Mouse (Mus musculus) stomach, postnatal 0 days (tissue): ENCODE data around the gene Ric8a. TPM values are rescaled to one million over a fixed set of nuclear protein-coding genes. Genes with fewer than 3 reads are reported as not detected.
A peak's percentile ranks its signal among the peaks of the same experiment; 100 is the strongest.

Experiments
- ATAC-seq: fragments of 200-750 bp; cut with Nextera tagmentation; 2 replicates; pipeline ENCODE4 v1.8.0; 2017; ENCODE audit not compliant: low FRiP score, low TSS enrichment
- DNase-seq: peaks from one replicate; pipeline ENCODE4 v3.0.0-alpha.2; 2016; ENCODE audit warnings: low spot score
- H3K27ac ChIP-seq: fragments of 300-500 bp; sonication (generic); replicated peaks from 2 replicates; pipeline ENCODE4 v1.5.1; 2014; ENCODE audit warnings: mild to moderate bottlenecking, control low read depth
- H3K27me3 ChIP-seq: fragments of 300-500 bp; sonication (generic); 2 replicates; pipeline ENCODE4 v1.6.1; 2014; ENCODE audit warnings: low read length; ENCODE audit not compliant: control insufficient read depth, insufficient read depth
- H3K36me3 ChIP-seq: fragments of 300-500 bp; sonication (generic); 2 replicates; pipeline ENCODE4 v1.6.1; 2014; ENCODE audit warnings: low read length, mixed read lengths; ENCODE audit not compliant: control insufficient read depth, insufficient read depth
- H3K4me1 ChIP-seq: fragments of 300-500 bp; sonication (generic); replicated peaks from 2 replicates; pipeline ENCODE4 v1.6.1; 2014; ENCODE audit warnings: antibody characterized with exemption; ENCODE audit not compliant: control insufficient read depth, insufficient read depth
- H3K4me2 ChIP-seq: fragments of 300-500 bp; sonication (generic); replicated peaks from 2 replicates; pipeline ENCODE4 v1.6.1; 2014; ENCODE audit warnings: low read depth, mild to moderate bottlenecking, control low read depth, moderate library complexity
- H3K4me3 ChIP-seq: fragments of 300-500 bp; sonication (generic); 2 replicates; pipeline ENCODE4 v1.5.1; 2014; ENCODE audit warnings: low read depth, low read length, control low read depth
- H3K9ac ChIP-seq: fragments of 300-500 bp; sonication (generic); 2 replicates; pipeline ENCODE4 v1.6.1; 2014; ENCODE audit warnings: mild to moderate bottlenecking, low read length, control low read depth, mixed read lengths
- H3K9me3 ChIP-seq: fragments of 300-500 bp; sonication (generic); 2 replicates; pipeline ENCODE4 v1.6.1; 2016; ENCODE audit warnings: low read length; ENCODE audit not compliant: control insufficient read depth
- CTCF ChIP-seq: IDR thresholded peaks from 2 replicates; pipeline ENCODE4 v1.5.1; 2016; ENCODE audit warnings: antibody characterized with exemption, low read depth, mild to moderate bottlenecking, moderate library complexity
- EP300 ChIP-seq: optimal IDR thresholded peaks from 2 replicates; pipeline ENCODE3; 2016; ENCODE audit warnings: antibody characterized with exemption
- WGBS: fragments of 180-500 bp; shearing (Covaris S2); extraction: QIAGEN DNeasy Blood & Tissue Kit; methylation state at CpG from one replicate; pipeline ENCODE4 v1.1.7; 2014; 5-methylcytosine and 5-hydroxymethylcytosine counted together
- polyA plus RNA-seq: library from polyadenylated mRNA; unstranded; fragments of >200 nt; fragmentation: Nextera tagmentation; extraction: Ambion mirVana; gene quantifications from 2 replicates; pipeline ENCODE4 v1.2.1, GENCODE M21; 2015

The Ric8a gene
- polyA plus RNA-seq, 1 experiment from 2014 or later: 49.1 TPM

DNA sequence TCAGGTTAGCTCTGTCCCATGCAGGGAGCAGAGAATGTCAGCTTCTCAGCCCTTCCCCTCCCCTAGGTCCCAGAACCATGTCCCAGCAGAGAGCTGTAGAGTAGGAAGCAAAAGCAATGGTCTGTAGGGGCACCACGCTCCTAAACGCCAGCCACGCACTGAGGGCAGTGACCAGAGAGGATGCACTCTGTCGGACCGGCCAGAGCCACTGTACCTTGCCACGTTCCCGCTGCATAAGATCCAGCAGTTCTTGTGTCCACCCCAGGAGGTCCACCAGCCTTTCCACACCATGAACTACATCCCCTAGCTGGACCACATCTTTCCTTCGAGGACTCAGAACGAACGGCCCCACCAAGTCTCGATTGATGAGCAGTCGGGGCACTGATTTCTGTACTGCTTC lies 8.0 kb downstream of the Ric8a start:
- Histone ChIP-seq H3K4me2 (no peak overlapping the region), H3K9ac (no peak overlapping the region), H3K27ac (no peak overlapping the region), H3K36me3 (peaks cover 21% of the 10 kb centered on the region), H3K9me3 (no peaks in the 10 kb centered on the region), H3K27me3 (no peaks in the 10 kb centered on the region), H3K4me3 (no peak overlapping the region), H3K4me1 (no peaks in the 10 kb centered on the region)
- TF ChIP-seq EP300: no peak
- no peak for TF ChIP-seq CTCF
- DNase-seq: no peak
- no peak for ATAC-seq
- 84% methylated on average over 12 of the region's 12 CpGs for WGBS

DNA sequence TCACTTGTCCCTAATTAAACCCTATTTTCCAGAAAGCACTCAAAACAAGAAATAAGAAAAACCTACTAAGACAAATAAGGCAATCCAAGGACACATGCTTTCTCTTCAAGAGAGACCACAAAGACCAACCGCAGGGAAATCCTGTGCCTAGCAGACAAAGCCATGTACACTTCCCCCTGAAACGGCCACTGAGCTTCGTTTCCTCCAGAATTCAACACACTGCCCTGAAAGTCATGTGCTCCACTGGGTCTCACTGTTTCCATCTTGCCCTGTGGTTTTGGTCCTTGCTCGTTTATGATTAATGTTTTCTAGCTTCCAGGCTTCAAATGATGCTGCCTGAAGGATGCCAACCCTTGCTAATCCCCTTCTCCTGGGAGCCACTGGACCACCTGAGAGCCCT lies 17.5 kb downstream of the Ric8a start:
- Histone ChIP-seq H3K9ac (no peak overlapping the region), H3K27ac (no peak overlapping the region), H3K9me3 (no peaks in the 10 kb centered on the region), H3K27me3 (no peaks in the 10 kb centered on the region), H3K4me1 (no peaks in the 10 kb centered on the region), H3K4me2 (no peak overlapping the region), H3K36me3 (peaks cover 4% of the 10 kb centered on the region), H3K4me3 (no peak overlapping the region)
- DNase-seq (no peak), ATAC-seq (no peak)
- TF ChIP-seq EP300: no peak
- no peak for TF ChIP-seq CTCF
- WGBS: 89% methylated on average over 4 of the region's 4 CpGs

- H3K9me3 ChIP-seq: no peaks in the 10 kb centered on the region
- H3K4me3 ChIP-seq: no peak overlapping the region
- H3K27me3 ChIP-seq: no peaks in the 10 kb centered on the region
- WGBS: 67% methylated on average over 6 of the region's 6 CpGs
- peaks cover 4% of the 10 kb centered on the region for H3K36me3 ChIP-seq
- H3K9ac ChIP-seq: no peak overlapping the region
- no peak overlapping the region for H3K4me2 ChIP-seq
- no peak overlapping the region for H3K27ac ChIP-seq
- no peaks in the 10 kb centered on the region for H3K4me1 ChIP-seq
- TF ChIP-seq CTCF (no peak), EP300 (no peak)
- no peak for DNase-seq
- no peak for ATAC-seq
Observed at GRCm38 (mm10) chr7:140877364-140877763, 20.6 kb downstream of the Ric8a start.

GRCm38 (mm10) chr7:140879355-140879754 lies 22.6 kb downstream of the Ric8a start:
- Histone ChIP-seq H3K27me3 (no peaks in the 10 kb centered on the region), H3K9ac (no peak overlapping the region), H3K9me3 (no peaks in the 10 kb centered on the region), H3K36me3 (peaks cover 3% of the 10 kb centered on the region), H3K4me2 (no peak overlapping the region), H3K4me1 (no peaks in the 10 kb centered on the region), H3K27ac (no peak overlapping the region), H3K4me3 (no peak overlapping the region)
- DNase-seq (no peak), ATAC-seq (no peak)
- TF ChIP-seq CTCF: no peak
- no peak for TF ChIP-seq EP300
- 83% methylated on average over 7 of the region's 7 CpGs for WGBS

DNA sequence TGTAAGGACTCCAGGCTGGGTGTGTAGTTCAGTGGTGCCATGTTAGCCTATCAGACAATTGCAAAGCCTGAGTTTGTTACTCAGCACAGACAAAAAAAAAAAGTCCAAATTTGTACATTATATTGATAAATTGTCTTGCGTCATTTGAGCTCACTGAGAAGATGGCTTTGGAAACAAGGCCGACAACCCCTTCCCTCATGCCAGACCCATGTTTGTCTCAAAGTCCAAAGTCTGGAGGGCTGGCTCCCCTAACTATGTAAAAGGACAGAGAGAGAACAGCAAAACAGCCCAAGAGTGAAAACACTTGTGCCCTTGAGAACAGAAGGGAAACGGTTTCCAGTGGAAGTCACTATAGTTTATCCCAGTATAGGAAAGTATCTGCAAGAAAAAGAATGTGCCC lies 23.7 kb downstream of the Ric8a start:
- no peak overlapping the region for H3K9ac ChIP-seq
- H3K27ac ChIP-seq: no peak overlapping the region
- no peaks in the 10 kb centered on the region for H3K27me3 ChIP-seq
- ATAC-seq (no peak), DNase-seq (no peak)
- no peaks in the 10 kb centered on the region; the same call in 1 of the 2 replicates for H3K36me3 ChIP-seq
- no peaks in the 10 kb centered on the region for H3K9me3 ChIP-seq
- 75% methylated on average over 3 of the region's 3 CpGs for WGBS
- H3K4me3 ChIP-seq: no peak overlapping the region
- no peak overlapping the region for H3K4me2 ChIP-seq
- no peak for TF ChIP-seq EP300
- TF ChIP-seq CTCF: no peak
- no peaks in the 10 kb centered on the region for H3K4me1 ChIP-seq

DNA sequence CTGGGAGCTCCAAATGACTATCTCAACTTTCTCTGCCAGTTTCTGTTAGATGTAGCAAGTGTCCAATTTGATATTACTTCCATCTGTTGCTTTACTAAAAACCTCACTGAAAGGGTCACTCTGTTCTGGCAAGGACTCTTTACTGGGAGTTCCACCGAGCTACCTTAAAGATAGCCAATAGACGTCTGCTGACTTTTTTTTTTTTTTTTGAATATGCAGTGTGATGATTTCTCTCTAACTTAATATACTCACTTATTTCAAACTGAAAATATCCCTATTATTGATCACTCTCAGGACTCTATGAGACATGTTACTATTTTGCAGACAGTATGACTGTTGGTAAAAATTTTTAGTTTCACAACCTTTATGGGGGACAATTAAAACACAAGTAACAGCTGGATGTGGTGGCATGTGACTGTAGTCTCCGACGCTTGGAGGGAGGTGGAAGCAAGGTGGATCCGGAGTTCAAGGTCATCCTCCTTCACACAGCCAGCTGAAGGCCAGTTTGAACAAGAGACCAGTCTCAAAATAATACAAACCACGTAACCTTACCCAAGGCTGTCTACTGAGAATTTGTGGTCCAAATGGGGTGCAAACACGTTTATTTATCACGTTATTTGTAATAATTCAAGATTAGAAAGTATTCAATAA lies 24.2 kb downstream of the Ric8a start:
- 13% methylated on average over 8 of the region's 8 CpGs for WGBS
- no peak for DNase-seq
- H3K27me3 ChIP-seq: no peaks in the 10 kb centered on the region
- no peak for TF ChIP-seq CTCF
- TF ChIP-seq EP300: no peak
- no peak for ATAC-seq
- H3K36me3 ChIP-seq: no peaks in the 10 kb centered on the region; the same call in 1 of the 2 replicates
- H3K4me3 ChIP-seq: peak overlapping the region; percentile 71
- no peak overlapping the region for H3K27ac ChIP-seq
- H3K9ac ChIP-seq: peak overlapping the region; percentile 72; the same call in 1 of the 2 replicates
- peak overlapping the region; percentile 80 for H3K4me2 ChIP-seq
- no peaks in the 10 kb centered on the region for H3K4me1 ChIP-seq
- no peaks in the 10 kb centered on the region for H3K9me3 ChIP-seq
